Mouse (Mus musculus) right cerebral cortex, adult 18-20 months (tissue): ENCODE measurements around the gene Ophn1.

Experiments
- DNase-seq: peaks from one replicate; pipeline ENCODE4 v3.0.0; 2022; ENCODE audit warnings: mixed read lengths

Gene Ophn1

GRCm38 (mm10) chrX:98803813-98804212 is 87.0 kb downstream of the Ophn1 start:
- DNase-seq: no peak

GRCm38 (mm10) chrX:98774247-98774950 is 116.4 kb downstream of the Ophn1 start:
- no peak for DNase-seq

- DNase-seq: peak; percentile 8
These were observed 135.7 kb downstream of the Ophn1 start for GRCm38 (mm10) chrX:98755089-98755488.

GRCm38 (mm10) chrX:98751279-98751817 is 139.5 kb downstream of the Ophn1 start:
- no peak for DNase-seq

GRCm38 (mm10) chrX:98736758-98737157 is 154.1 kb downstream of the Ophn1 start:
- no peak for DNase-seq

- no peak for DNase-seq
These were observed 167.8 kb downstream of the Ophn1 start for GRCm38 (mm10) chrX:98722991-98723390.

- peak; percentile 5 for DNase-seq
These were observed 183.1 kb downstream of the Ophn1 start for GRCm38 (mm10) chrX:98707766-98708165.

GRCm38 (mm10) chrX:98701635-98702034 is 189.2 kb downstream of the Ophn1 start:
- peak; percentile 57 for DNase-seq

GRCm38 (mm10) chrX:98682603-98683002 is 208.2 kb downstream of the Ophn1 start:
- DNase-seq: peak; percentile 7

- no peak for DNase-seq
These were observed 209.5 kb downstream of the Ophn1 start for GRCm38 (mm10) chrX:98681281-98681680.

GRCm38 (mm10) chrX:98670988-98671387 is 219.8 kb downstream of the Ophn1 start:
- DNase-seq: no peak

GRCm38 (mm10) chrX:98651431-98651830 is 239.4 kb downstream of the Ophn1 start:
- no peak for DNase-seq

- no peak for DNase-seq
These were observed 262.0 kb downstream of the Ophn1 start for GRCm38 (mm10) chrX:98628666-98629404.

GRCm38 (mm10) chrX:98618865-98619264 is 272.0 kb downstream of the Ophn1 start:
- peak; percentile 1 for DNase-seq

GRCm38 (mm10) chrX:98617426-98617825 is 273.4 kb downstream of the Ophn1 start:
- DNase-seq: no peak

GRCm38 (mm10) chrX:98574201-98574600 is 316.6 kb downstream of the Ophn1 start:
- DNase-seq: no peak

GRCm38 (mm10) chrX:98546458-98546857 is 344.4 kb downstream of the Ophn1 start:
- DNase-seq: no peak

- DNase-seq: no peak
These were observed 375.5 kb downstream of the Ophn1 start for GRCm38 (mm10) chrX:98515329-98515728.

- DNase-seq: no peak
These were observed 376.4 kb downstream of the Ophn1 start for GRCm38 (mm10) chrX:98514359-98514904.
